Mouse (Mus musculus) embryo, embryonic 9.5 days (tissue): Measurements from ENCODE around the gene Shpk.

ENCODE experiments used
- DNase-seq: peaks from one replicate; pipeline ENCODE4 v3.0.0-alpha.2; 2017; ENCODE audit errors: extremely low spot score

The Shpk gene

GRCm38 (mm10) chr11:73199230-73199712, at the start of gene Shpk:
TSS of gene Shpk (plus strand) at chr11:73199460.
- DNase-seq: peak; percentile 93

- no peak for DNase-seq
Observed at GRCm38 (mm10) chr11:73155071-73155470, 44.2 kb upstream of the Shpk start.

GRCm38 (mm10) chr11:73159957-73160810, 39.1 kb upstream of the Shpk start, which contains the start of gene P2rx5:
TSS of gene P2rx5 (plus strand) at chr11:73160421.
- peak; percentile 41 for DNase-seq

- DNase-seq: no peak
Observed at GRCm38 (mm10) chr11:73160811-73161200, 38.5 kb upstream of the Shpk start.

- DNase-seq: no peak
Observed at GRCm38 (mm10) chr11:73161616-73162015, 37.6 kb upstream of the Shpk start.

GRCm38 (mm10) chr11:73162284-73162683, 37.0 kb upstream of the Shpk start:
- DNase-seq: no peak

- DNase-seq: no peak
Observed at GRCm38 (mm10) chr11:73168071-73168470, 31.2 kb upstream of the Shpk start.

GRCm38 (mm10) chr11:73168576-73168975, 30.7 kb upstream of the Shpk start:
- no peak for DNase-seq

GRCm38 (mm10) chr11:73169231-73169630, 30.0 kb upstream of the Shpk start:
- DNase-seq: no peak

GRCm38 (mm10) chr11:73172186-73172585, 27.1 kb upstream of the Shpk start:
- DNase-seq: no peak

- no peak for DNase-seq
Observed at GRCm38 (mm10) chr11:73175612-73176011, 23.6 kb upstream of the Shpk start.

GRCm38 (mm10) chr11:73176186-73176585, 23.1 kb upstream of the Shpk start:
- DNase-seq: no peak

GRCm38 (mm10) chr11:73176608-73177508, 22.4 kb upstream of the Shpk start, which contains the start of the genes Emc6 and Tax1bp3:
TSS of gene Emc6 (minus strand) at chr11:73177037.
TSS of gene Tax1bp3 (plus strand) at chr11:73177083.
- peak; percentile 93 for DNase-seq

GRCm38 (mm10) chr11:73177509-73177875, 21.8 kb upstream of the Shpk start:
- peak; percentile 83 for DNase-seq

GRCm38 (mm10) chr11:73177895-73178294, 21.4 kb upstream of the Shpk start:
- no peak for DNase-seq

GRCm38 (mm10) chr11:73185872-73186615, 13.2 kb upstream of the Shpk start:
- DNase-seq: no peak

- no peak for DNase-seq
Observed at GRCm38 (mm10) chr11:73187231-73187630, 12.0 kb upstream of the Shpk start.

GRCm38 (mm10) chr11:73193047-73193446, 6.2 kb upstream of the Shpk start:
- no peak for DNase-seq

- no peak for DNase-seq
Observed at GRCm38 (mm10) chr11:73194444-73194843, 4.8 kb upstream of the Shpk start.

- no peak for DNase-seq
Observed at GRCm38 (mm10) chr11:73198190-73198589, 1.1 kb upstream of the Shpk start.

GRCm38 (mm10) chr11:73198603-73199229, 544 bp upstream of the Shpk start, which contains the start of gene Ctns:
TSS of gene Ctns (minus strand) at chr11:73199042.
- no peak for DNase-seq
